Mouse (Mus musculus): ENCODE data around the gene Lats2.

DNA sequence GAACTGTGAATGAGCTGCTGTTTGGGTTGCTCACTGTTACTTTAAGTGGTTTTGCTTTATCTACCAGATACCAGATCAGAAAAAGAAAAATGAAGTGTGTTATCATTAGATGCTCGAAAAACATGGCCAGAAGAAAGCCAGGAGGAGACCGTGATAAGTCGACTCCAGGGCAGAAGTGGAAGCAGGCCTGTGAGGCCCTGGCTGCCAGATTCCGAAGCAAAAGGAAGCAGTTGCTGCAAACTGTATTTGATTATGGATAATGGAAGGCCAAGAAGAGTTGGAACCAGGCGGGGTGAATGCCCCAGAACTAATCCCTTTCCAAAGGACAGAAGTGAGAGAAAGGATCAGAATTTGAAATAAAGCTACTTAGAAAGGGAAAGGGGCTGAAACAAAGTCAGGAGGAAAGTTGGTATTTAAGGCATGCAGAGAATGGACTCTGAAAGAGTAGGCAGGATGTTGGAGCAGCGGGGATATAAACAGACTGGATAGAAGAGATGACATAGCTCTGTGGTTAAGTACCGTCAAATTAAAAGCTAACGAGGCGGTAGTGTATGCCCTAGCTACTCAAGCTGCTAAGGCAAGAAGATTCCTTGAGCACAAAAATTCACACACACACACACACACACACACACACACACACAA, 4.7 kb downstream of the Lats2 start:
- TF ChIP-seq EP300 (IDR thresholded peaks at IDR 0.05; ENCODE audit: low read depth) (no peak), CTCF (IDR thresholded peaks at IDR 0.05; ENCODE audit: low read depth) (no peak)
